Mouse (Mus musculus) spleen, adult 12 weeks (tissue): ENCODE measurements around the gene Sergef.

ENCODE experiments used
- DNase-seq: peaks from one replicate; pipeline ENCODE4 v3.0.0; 2022; ENCODE audit warnings: low spot score

The Sergef gene

DNA sequence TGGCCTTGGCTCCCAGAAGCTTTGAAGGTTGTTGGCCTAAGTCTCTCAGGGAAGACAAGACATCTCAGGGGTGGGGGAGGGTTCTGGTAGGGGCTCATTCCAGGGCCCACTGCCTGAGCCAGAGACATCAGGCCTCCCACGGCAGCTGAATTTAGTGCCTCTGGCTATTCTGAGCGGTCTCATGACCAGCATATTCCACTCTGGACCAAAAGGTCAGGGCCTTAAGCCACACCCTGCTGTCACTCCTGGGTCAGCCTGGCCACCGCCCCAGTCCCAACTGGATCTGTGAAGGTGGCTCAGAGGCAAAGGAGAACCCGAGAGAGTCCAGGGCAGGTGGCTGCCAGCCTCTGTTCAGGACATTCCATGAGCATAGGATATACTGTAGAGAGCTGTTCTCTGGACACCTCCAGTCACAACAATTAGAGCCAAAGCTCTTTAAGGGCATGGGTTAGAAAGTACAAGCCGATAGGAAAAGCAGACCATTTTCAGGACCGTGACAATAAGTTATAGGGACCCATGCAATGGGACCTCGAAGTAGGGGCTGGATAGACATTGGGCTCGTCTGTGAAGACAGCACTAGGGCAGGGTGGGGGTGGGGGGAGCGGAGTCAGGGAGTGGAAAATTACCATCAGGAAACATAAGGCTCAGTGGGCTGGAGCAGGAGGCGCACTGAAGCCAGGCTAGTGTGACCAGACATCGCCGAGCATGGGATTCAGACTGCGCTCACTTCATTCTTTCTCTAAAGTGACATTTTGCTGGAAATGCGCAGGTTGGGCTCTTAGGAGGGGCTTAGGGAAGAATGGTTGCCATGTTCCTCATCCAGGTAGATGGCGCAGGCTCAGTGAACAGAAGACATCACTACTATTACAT lies 235.8 kb downstream of the Sergef start:
- no peak for DNase-seq

DNA sequence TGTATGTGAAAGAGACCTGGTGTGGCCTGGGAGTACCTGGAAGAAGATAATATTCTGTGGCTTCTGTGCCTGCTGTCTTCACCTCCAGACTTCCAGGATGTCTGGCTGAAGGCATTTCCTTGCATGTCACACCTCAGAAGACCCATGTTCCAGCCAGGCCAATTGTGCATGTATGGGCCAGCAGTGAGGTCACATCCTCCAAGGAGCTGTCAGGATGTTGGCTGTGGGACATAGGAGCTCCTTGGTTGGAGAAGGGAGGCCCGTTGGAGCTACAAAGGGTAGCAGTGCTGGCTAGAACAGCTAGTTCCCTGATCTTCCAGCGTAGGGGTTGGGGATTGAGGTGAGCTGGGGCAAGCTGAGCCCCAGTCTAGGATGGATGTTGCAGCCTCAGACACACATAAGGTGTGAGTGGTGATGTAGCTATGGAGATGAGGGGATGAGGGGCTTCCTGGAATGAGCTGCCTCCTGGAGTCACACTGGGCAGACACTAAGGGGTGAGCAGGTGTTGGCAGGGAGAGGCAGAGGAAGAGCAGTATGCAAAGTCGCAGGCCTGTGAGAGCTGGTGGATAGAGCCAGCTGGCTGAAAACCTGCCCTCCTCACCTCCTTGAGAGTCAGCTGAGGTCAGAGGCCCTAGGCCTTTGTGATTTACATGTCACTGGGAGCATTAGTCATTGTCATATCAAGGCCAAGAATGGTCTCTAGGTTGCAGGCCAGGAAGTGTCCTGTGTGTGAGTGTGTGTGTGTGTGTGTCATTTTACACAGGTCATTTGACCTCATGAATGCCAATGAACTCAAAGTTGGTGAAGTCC lies 238.0 kb downstream of the Sergef start:
- DNase-seq: no peak

DNA sequence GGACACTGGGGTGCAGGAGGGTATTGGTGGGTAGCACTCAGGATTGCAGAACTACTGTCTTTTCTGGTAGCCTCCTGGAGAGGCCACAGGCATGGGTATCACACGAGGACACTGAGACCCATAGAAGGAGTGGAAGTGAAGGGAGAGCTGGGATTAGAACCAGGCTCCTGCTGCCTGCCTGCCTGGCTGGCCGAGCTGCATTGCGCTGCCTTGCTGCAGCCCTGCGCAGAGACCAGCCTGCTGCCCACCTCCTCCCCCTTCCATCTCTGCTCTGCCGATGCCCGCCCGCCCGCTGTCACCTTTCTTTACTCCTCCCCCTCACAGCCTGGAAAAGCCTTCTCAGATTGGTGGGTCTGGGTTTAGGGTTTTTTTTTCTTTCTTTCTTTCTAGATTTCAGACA lies 239.3 kb downstream of the Sergef start:
- DNase-seq: no peak

DNA sequence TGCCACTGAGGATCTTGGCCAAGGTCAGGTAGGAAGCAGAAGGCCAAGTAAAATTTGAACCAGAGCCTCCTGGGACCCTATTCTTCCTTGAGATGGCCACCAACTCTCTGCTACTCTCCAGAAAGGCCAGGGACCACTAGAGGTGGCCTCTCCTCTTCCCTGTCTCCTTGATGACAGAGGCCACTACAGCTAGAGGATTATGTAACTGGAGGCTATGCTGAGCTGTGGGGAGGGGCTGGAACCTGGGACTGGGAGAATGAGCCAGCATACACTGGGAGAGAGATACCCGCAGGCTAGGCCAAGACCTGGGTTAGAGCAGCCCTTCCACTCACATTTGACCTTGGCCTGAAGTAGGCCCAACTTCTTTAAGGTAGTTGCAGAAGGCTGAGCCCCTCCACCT lies 239.9 kb downstream of the Sergef start:
- no peak for DNase-seq

DNA sequence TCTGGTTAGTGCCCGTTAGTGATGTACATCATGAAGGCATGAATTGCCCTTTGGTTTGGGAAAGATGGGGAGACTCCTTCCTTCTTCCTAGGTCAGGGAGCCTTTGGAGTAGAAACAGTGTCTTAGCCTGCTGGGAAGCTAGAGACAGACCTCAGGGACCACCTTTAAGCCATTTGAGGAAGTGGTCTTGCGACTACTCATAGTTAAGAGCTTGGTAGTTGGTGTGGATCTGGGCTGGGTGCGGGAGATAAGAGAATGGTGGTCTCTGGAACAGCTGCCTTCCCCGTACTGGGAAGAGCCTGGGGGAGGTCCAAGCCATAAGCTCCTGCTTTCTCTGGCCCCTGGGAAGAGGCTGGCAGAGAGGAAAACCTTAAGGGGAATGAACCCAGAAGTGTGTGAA lies 241.0 kb downstream of the Sergef start:
- DNase-seq: no peak

DNA sequence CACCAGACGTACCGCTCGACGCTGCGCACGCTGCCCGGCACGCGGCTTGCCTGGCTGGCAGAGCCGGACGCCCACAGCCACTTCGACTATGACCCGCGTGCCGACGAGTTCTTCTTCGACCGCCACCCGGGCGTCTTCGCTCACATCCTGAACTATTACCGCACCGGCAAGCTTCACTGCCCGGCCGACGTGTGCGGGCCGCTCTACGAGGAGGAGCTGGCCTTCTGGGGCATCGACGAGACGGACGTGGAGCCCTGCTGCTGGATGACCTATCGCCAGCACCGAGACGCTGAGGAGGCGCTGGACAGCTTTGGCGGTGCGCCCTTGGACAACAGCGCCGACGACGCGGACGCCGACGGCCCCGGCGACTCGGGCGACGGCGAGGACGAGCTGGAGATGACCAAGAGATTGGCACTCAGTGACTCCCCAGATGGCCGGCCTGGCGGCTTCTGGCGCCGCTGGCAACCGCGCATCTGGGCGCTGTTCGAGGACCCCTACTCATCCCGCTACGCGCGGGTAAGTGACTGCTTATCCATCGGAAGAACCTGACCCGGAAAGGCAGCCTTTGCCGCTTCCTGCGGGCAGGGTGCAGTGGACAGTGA lies 241.8 kb downstream of the Sergef start:
- no peak for DNase-seq

DNA sequence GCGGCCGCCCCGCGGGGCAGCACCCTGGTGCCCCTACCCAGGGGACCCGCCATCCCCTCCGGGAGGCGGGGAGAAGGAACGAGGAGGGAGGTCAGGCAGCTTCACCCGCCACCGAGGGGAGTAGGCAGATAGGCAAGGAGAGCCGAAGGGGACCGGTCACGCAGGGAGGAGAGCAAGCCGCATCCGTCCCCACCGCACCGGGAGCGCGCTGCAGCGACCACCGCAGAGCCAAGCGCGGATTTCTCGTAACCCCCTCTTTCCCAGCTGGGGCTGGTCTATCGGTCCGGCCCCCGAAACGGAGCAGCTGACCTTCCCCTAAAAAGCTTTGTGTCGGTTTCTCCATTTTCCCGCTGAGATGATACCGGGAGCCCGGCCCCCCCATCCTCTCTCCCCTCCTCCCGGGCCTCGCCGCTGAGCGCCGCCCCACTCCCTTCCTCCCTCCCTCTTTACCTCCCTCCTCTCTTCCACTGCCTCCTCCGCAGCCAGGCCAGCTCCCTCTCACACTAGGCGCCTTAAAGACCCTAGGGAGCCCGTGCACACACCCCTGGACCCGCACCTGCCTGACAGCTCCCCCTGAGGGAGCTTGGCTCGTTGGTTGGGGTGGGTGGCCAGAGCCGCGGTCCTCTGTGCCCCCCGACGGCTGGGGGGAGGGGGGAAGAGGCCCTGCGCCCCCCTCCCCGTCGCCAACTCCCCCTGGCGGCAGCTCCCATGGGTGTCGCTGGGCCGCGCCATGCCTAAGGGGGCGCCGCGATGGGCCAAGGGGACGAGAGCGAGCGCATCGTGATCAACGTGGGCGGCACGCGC lies 242.5 kb downstream of the Sergef start:
- DNase-seq: no peak

DNA sequence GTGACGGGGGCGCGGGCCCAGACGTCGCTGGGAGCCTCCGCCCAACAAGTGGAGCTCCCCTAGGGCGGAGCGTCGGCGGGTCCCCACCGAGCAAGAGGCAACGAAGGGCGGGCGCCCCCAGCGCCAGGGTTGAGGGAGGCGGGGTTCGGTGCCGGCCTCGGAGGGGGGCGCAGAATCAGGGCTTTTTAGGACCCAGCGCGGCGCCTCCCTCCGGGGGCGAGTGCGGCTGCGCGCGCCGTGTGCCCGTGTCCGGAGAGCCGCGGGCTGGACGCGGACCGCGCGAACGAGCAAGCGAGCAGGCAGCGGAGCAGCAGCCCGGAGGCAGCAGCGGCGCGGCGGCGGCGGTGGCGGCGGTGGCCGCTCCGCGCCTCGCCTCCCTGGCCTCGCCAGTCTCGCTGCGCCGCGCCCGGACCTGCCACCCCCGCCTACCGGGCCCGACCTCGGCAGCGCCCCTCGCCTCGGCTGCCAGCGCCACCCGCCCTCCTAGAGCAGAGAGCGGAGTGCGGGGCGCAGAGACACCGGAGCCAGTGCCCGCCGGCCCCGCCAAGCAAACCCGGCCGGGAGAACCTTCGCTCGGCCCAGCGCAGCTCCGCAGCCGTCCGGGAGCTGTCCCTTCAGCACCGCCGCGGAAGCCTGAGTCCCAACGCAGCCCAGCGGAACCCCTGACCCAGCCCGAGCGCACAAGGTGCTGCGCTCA lies 243.2 kb downstream of the Sergef start, which contains the start of gene Kcnc1:
Gene Kcnc1 (plus strand): TSS at position 267 of the 697 bp plus-strand sequence.
- DNase-seq: peak; percentile 49

DNA sequence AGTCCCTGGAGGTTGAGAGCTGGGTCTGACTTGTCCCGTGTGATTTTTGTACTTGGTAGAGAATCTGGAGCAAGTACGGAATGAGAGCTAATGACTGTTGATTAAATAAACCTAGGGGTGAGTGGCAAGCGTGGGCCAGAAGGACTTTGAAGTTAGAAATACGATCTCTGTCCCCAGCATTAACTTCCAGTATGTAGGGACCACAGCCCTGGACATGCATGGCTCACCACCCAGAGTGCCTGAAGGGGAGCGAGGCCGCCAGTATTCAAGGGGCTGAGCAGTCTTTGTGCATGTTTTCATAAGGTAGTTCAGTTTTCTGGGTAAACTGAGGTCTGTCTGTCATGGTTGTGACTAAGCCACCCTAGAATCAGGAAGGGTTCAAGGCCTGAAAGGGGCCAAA lies 244.0 kb downstream of the Sergef start:
- DNase-seq: no peak

DNA sequence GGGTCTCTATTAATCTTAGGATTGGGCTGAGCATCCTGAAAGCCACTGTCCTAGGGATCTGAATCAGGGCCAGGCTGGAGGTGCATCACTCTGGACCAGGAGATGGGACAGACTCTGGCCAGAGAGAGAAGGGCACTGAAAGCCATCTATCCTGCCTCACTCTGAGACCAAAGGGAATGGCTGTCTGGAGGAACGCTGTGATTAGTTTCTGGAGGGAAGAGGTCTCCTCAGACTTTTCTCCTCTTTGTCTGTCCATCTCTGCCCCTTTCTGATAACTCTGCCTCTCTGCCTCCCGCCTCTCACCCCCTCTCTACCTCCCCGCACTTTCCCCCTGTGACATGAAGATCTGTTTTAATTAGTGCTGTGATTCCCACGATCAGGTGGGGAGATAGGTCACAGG lies 244.7 kb downstream of the Sergef start:
- no peak for DNase-seq

DNA sequence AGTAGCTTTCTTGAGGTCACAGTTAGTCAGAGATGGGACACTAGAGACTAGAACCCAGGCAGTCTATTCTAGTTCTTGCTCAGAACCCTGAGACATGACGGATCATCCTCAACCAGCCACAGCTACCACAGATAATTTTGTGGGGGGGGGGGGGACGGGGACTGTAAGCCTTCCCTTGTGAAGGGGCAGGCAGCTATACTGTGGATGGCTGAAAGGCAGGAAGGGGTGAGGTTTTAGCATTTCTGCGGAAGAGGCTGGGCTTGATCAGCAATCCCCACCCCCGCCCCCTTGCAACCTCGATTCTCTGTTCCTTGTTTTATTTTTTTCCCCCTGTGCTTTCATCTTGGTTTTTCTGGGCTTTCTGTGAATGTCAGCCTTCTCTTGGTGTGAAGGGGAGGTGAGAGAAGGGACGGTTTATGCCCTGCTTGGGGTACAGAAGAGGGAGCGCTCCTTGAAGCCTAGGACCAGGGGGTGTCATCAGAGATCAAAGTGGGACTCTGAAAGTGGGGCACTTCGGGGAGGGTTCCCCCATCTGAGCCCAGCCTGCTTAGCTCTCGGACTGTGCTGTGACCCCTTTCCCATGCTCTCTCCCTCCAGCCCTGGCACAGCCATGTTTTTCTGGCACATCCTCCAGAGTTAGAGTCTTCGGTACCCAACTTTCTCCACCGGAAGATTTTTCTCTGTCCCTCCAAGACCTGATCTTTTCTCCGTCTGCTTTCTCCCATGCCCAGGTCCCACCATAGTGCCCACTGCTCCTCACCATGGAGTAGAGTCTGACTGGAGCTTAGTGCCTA lies 245.7 kb downstream of the Sergef start:
- DNase-seq: no peak
